Mouse (Mus musculus) heart, embryonic 16.5 days (tissue): ENCODE measurements around the gene Tex52. TPM values are rescaled to one million over a fixed set of nuclear protein-coding genes. Genes with fewer than 3 reads are reported as not detected.
"Not testable (repeated sequence)": the region's sequence is repeated elsewhere in the genome, so short reads cannot be mapped to it uniquely, and the experiment has no call there.

Experiments
- ATAC-seq: fragments of 200-750 bp; cut with Nextera tagmentation; replicated peaks from 2 replicates; pipeline ENCODE4 v1.8.0; 2017; ENCODE audit warnings: moderate number of reproducible peaks; ENCODE audit not compliant: insufficient read depth, low FRiP score; ENCODE audit errors: extremely low read depth
- H3K27ac ChIP-seq: fragments of 300-500 bp; sonication (generic); 2 replicates; pipeline ENCODE4 v1.5.1; 2014; ENCODE audit warnings: mild to moderate bottlenecking, low read length, control low read depth, moderate library complexity
- H3K27me3 ChIP-seq: fragments of 300-500 bp; sonication (generic); 2 replicates; pipeline ENCODE4 v1.6.1; 2014; ENCODE audit warnings: low read length, mixed read lengths; ENCODE audit not compliant: control insufficient read depth, insufficient read depth
- H3K36me3 ChIP-seq: fragments of 300-500 bp; sonication (generic); 2 replicates; pipeline ENCODE4 v1.6.1; 2014; ENCODE audit not compliant: control insufficient read depth, insufficient read depth
- H3K4me1 ChIP-seq: fragments of 300-500 bp; sonication (generic); 2 replicates; pipeline ENCODE4 v1.6.1; 2014; ENCODE audit warnings: low read length, mixed read lengths; ENCODE audit not compliant: control insufficient read depth, insufficient read depth
- H3K4me2 ChIP-seq: fragments of 300-500 bp; sonication (generic); 2 replicates; pipeline ENCODE4 v1.6.1; 2014; ENCODE audit warnings: low read depth, mild to moderate bottlenecking, control low read depth, low read length
- H3K4me3 ChIP-seq: fragments of 300-500 bp; sonication (generic); 2 replicates; pipeline ENCODE4 v1.5.1; 2014; ENCODE audit warnings: mild to moderate bottlenecking, control low read depth, low read length
- H3K9ac ChIP-seq: fragments of 300-500 bp; sonication (generic); 2 replicates; pipeline ENCODE4 v1.6.1; 2014; ENCODE audit warnings: low read length, control low read depth
- H3K9me3 ChIP-seq: fragments of 300-500 bp; sonication (generic); replicated peaks from 2 replicates; pipeline ENCODE4 v1.6.1; 2016; ENCODE audit warnings: low read length; ENCODE audit not compliant: control insufficient read depth
- WGBS: fragments of 180-500 bp; shearing (Covaris S2); extraction: QIAGEN DNeasy Blood & Tissue Kit; methylation state at CpG from one replicate; pipeline ENCODE4 v1.1.7; 2014; 5-methylcytosine and 5-hydroxymethylcytosine counted together
- polyA plus RNA-seq: library from polyadenylated mRNA; unstranded; fragments of >200 nt; fragmentation: Nextera tagmentation; extraction: Ambion mirVana; gene quantifications from 2 replicates; pipeline ENCODE4 v1.2.1, GENCODE M21; 2015

Gene Tex52
- polyA plus RNA-seq, 1 experiment from 2014 or later, result 0.22 TPM

GRCm38 (mm10) chr6:128370040-128370439 lies 5.2 kb upstream of the Tex52 start:
- Histone ChIP-seq H3K36me3 (peaks cover 68% of the 10 kb centered on the region), H3K27ac (no peak overlapping the region), H3K27me3 (no peaks in the 10 kb centered on the region), H3K9me3 (no peaks in the 10 kb centered on the region), H3K4me3 (no peak overlapping the region), H3K4me2 (no peak overlapping the region), H3K4me1 (no peaks in the 10 kb centered on the region; the same call in 1 of the 2 replicates), H3K9ac (no peak overlapping the region)
- WGBS, result 73% methylated on average over 5 of the region's 5 CpGs
- ATAC-seq, result no peak

GRCm38 (mm10) chr6:128376371-128377085 lies 1.3 kb downstream of the Tex52 start:
- H3K9me3 ChIP-seq, result no peaks in the 10 kb centered on the region
- ATAC-seq, result no peak
- no peak overlapping the region for H3K4me2 ChIP-seq
- H3K4me3 ChIP-seq, result no peak overlapping the region
- 85% methylated on average over 17 of the region's 17 CpGs for WGBS
- no peak overlapping the region for H3K27ac ChIP-seq
- peaks cover 30% of the 10 kb centered on the region for H3K36me3 ChIP-seq
- H3K4me1 ChIP-seq, result no peaks in the 10 kb centered on the region; the same call in 1 of the 2 replicates
- no peaks in the 10 kb centered on the region for H3K27me3 ChIP-seq
- H3K9ac ChIP-seq, result no peak overlapping the region

GRCm38 (mm10) chr6:128379636-128380035 lies 4.4 kb downstream of the Tex52 start:
- ATAC-seq, result no peak
- H3K36me3 ChIP-seq, result peaks cover 4% of the 10 kb centered on the region
- 77% methylated on average over 16 of the region's 16 CpGs for WGBS

GRCm38 (mm10) chr6:128380594-128381167 lies 5.4 kb downstream of the Tex52 start:
- not testable (repeated sequence) for H3K4me1 ChIP-seq, H3K4me2 ChIP-seq, ATAC-seq, H3K36me3 ChIP-seq, H3K27ac ChIP-seq, H3K9ac ChIP-seq, H3K4me3 ChIP-seq, H3K9me3 ChIP-seq, H3K27me3 ChIP-seq
- 60% methylated on average over 1 of the region's 1 CpGs for WGBS

More at GRCm38 (mm10) chr6:128379636-128380035, 4.4 kb downstream of the Tex52 start:
- Histone ChIP-seq H3K4me1 (no peaks in the 10 kb centered on the region; the same call in 1 of the 2 replicates), H3K9ac (no peak overlapping the region), H3K4me2 (no peak overlapping the region), H3K27ac (no peak overlapping the region), H3K27me3 (no peaks in the 10 kb centered on the region), H3K4me3 (no peak overlapping the region), H3K9me3 (no peaks in the 10 kb centered on the region)

- H3K27me3 ChIP-seq, result no peaks in the 10 kb centered on the region
- H3K36me3 ChIP-seq, result 0 out of 2 replicates have a peak, but pooled peaks cover 3% of the 10 kb centered on the region
- no peaks in the 10 kb centered on the region for H3K4me1 ChIP-seq
- no peak overlapping the region for H3K4me2 ChIP-seq
- H3K4me3 ChIP-seq, result no peak overlapping the region
- H3K9me3 ChIP-seq, result no peaks in the 10 kb centered on the region
- WGBS, result 70% methylated on average over 3 of the region's 3 CpGs
- H3K27ac ChIP-seq, result no peak overlapping the region
- ATAC-seq, result no peak
- no peak overlapping the region for H3K9ac ChIP-seq
Observed at GRCm38 (mm10) chr6:128381254-128381653, 6.0 kb downstream of the Tex52 start.

GRCm38 (mm10) chr6:128383752-128384151 lies 8.5 kb downstream of the Tex52 start:
- no peak for ATAC-seq
- no peaks in the 10 kb centered on the region for H3K4me1 ChIP-seq
- H3K9me3 ChIP-seq, result no peaks in the 10 kb centered on the region
- WGBS, result 72% methylated on average over 7 of the region's 7 CpGs
- H3K4me2 ChIP-seq, result no peak overlapping the region
- no peak overlapping the region for H3K27ac ChIP-seq
- no peaks in the 10 kb centered on the region for H3K36me3 ChIP-seq
- H3K27me3 ChIP-seq, result no peaks in the 10 kb centered on the region
- no peak overlapping the region for H3K4me3 ChIP-seq
- no peak overlapping the region for H3K9ac ChIP-seq

GRCm38 (mm10) chr6:128385026-128385425 lies 9.8 kb downstream of the Tex52 start:
- Histone ChIP-seq H3K4me3 (no peak overlapping the region), H3K9me3 (no peaks in the 10 kb centered on the region), H3K9ac (no peak overlapping the region), H3K4me1 (no peaks in the 10 kb centered on the region), H3K27me3 (no peaks in the 10 kb centered on the region), H3K4me2 (no peak overlapping the region), H3K36me3 (no peaks in the 10 kb centered on the region), H3K27ac (no peak overlapping the region)
- ATAC-seq, result no peak
- 59% methylated on average over 1 of the region's 1 CpGs for WGBS

GRCm38 (mm10) chr6:128389185-128389584 lies 13.9 kb downstream of the Tex52 start:
- WGBS, result 76% methylated on average over 1 of the region's 1 CpGs
- ATAC-seq, result no peak
- Histone ChIP-seq H3K9me3 (no peaks in the 10 kb centered on the region), H3K4me3 (no peak overlapping the region), H3K9ac (no peak overlapping the region), H3K36me3 (no peaks in the 10 kb centered on the region), H3K4me1 (no peaks in the 10 kb centered on the region), H3K27ac (no peak overlapping the region), H3K27me3 (no peaks in the 10 kb centered on the region), H3K4me2 (no peak overlapping the region)

GRCm38 (mm10) chr6:128390683-128391082 lies 15.4 kb downstream of the Tex52 start:
- H3K4me1 ChIP-seq, result no peaks in the 10 kb centered on the region

More at GRCm38 (mm10) chr6:128390683-128391082, 15.4 kb downstream of the Tex52 start:
- ATAC-seq, result no peak
- H3K4me3 ChIP-seq, result no peak overlapping the region
- H3K9ac ChIP-seq, result no peak overlapping the region
- no peak overlapping the region for H3K4me2 ChIP-seq
- no peaks in the 10 kb centered on the region for H3K36me3 ChIP-seq
- no peaks in the 10 kb centered on the region for H3K27me3 ChIP-seq
- 31% methylated on average over 1 of the region's 1 CpGs for WGBS
- H3K27ac ChIP-seq, result no peak overlapping the region
- H3K9me3 ChIP-seq, result no peaks in the 10 kb centered on the region
